Mouse (Mus musculus): Measurements from ENCODE around the gene Pam.

- no peak for TF ChIP-seq POLR2A (IDR thresholded peaks at IDR 0.05; ENCODE audit: borderline replicate concordance, insufficient read depth, low read length)
- TF ChIP-seq CTCF (IDR thresholded peaks at IDR 0.05; ENCODE audit: borderline replicate concordance, insufficient read depth, low read depth, low read length): no peak
Measured at GRCm38 (mm10) chr1:97787674-97788073, 307.8 kb downstream of the Pam start.

Data from cerebellum, adult 2 months (tissue).